Mouse (Mus musculus): ENCODE results near the gene Slc35b2. TPM values are rescaled to one million over a fixed set of nuclear protein-coding genes. Genes with fewer than 3 reads are reported as not detected.

Slc35b2 gene
- 10 to 100 TPM; 39.2 to 40.2 TPM for total RNA-seq (2021)

GRCm38 (mm10) chr17:45563655-45564530 lies at the start of gene Slc35b2:
TSS of gene Slc35b2 (plus strand) at chr17:45563874.
- intact Hi-C loops (cut with DNase I): no loop called here
- DNase-seq: peak; percentile 96

- no peak for DNase-seq
- intact Hi-C loops (cut with DNase I): loop anchor here (5.0 kb wide), 1 partner anchor 37 kb away; no protein-coding TSS in a partner anchor
Measured at GRCm38 (mm10) chr17:45515204-45515726, 48.4 kb upstream of the Slc35b2 start.

- DNase-seq: no peak
- intact Hi-C loops (cut with DNase I): loop anchor here (5.0 kb wide), 1 partner anchor 36 kb away; no protein-coding TSS in a partner anchor
Measured at GRCm38 (mm10) chr17:45515806-45516205, 47.9 kb upstream of the Slc35b2 start.

- peak; percentile 87 for DNase-seq
- intact Hi-C loops (cut with DNase I): loop anchor here (5.0 kb wide), 1 partner anchor 36 kb away; no protein-coding TSS in a partner anchor
Measured at GRCm38 (mm10) chr17:45516488-45516887, 47.2 kb upstream of the Slc35b2 start.

- no peak for DNase-seq
- intact Hi-C loops (cut with DNase I): loop anchor here (5.0 kb wide), 1 partner anchor 35 kb away; no protein-coding TSS in a partner anchor
Measured at GRCm38 (mm10) chr17:45517135-45517534, 46.5 kb upstream of the Slc35b2 start.

- no peak for DNase-seq
- intact Hi-C loops (cut with DNase I): loop anchor here (5.0 kb wide), 1 partner anchor 35 kb away; no protein-coding TSS in a partner anchor
Measured at GRCm38 (mm10) chr17:45517549-45518215, 46.0 kb upstream of the Slc35b2 start.

GRCm38 (mm10) chr17:45518766-45519475 lies 44.8 kb upstream of the Slc35b2 start:
- intact Hi-C loops (cut with DNase I): loop anchor here (5.0 kb wide), 1 partner anchor 33 kb away; no protein-coding TSS in a partner anchor
- DNase-seq: peak; percentile 90

GRCm38 (mm10) chr17:45520136-45520535 lies 43.5 kb upstream of the Slc35b2 start:
- DNase-seq: no peak
- intact Hi-C loops (cut with DNase I): no loop called here

- DNase-seq: peak; percentile 73
- intact Hi-C loops (cut with DNase I): no loop called here
Measured at GRCm38 (mm10) chr17:45523263-45523662, 40.4 kb upstream of the Slc35b2 start, which contains the start of gene Tcte1. TSS of gene Tcte1 (plus strand) at chr17:45523434.

- intact Hi-C loops (cut with DNase I): no loop called here
- peak; percentile 90 for DNase-seq
Measured at GRCm38 (mm10) chr17:45524961-45525360, 38.7 kb upstream of the Slc35b2 start.

GRCm38 (mm10) chr17:45526571-45526970 lies 37.1 kb upstream of the Slc35b2 start:
- intact Hi-C loops (cut with DNase I): no loop called here

GRCm38 (mm10) chr17:45530346-45530782 lies 33.3 kb upstream of the Slc35b2 start:
- peak; percentile 96 for DNase-seq
- intact Hi-C loops (cut with DNase I): no loop called here

More at GRCm38 (mm10) chr17:45526571-45526970, 37.1 kb upstream of the Slc35b2 start:
- no peak for DNase-seq

- DNase-seq: no peak
- intact Hi-C loops (cut with DNase I): no loop called here
Measured at GRCm38 (mm10) chr17:45532896-45533295, 30.8 kb upstream of the Slc35b2 start.

- DNase-seq: no peak
- intact Hi-C loops (cut with DNase I): no loop called here
Measured at GRCm38 (mm10) chr17:45536264-45536663, 27.4 kb upstream of the Slc35b2 start.

- intact Hi-C loops (cut with DNase I): no loop called here
- DNase-seq: no peak
Measured at GRCm38 (mm10) chr17:45538394-45538793, 25.3 kb upstream of the Slc35b2 start.

GRCm38 (mm10) chr17:45539664-45540063 lies 24.0 kb upstream of the Slc35b2 start:
- DNase-seq: no peak
- intact Hi-C loops (cut with DNase I): no loop called here

- intact Hi-C loops (cut with DNase I): no loop called here
- no peak for DNase-seq
Measured at GRCm38 (mm10) chr17:45542129-45542528, 21.5 kb upstream of the Slc35b2 start.

GRCm38 (mm10) chr17:45542705-45543104 lies 21.0 kb upstream of the Slc35b2 start:
- intact Hi-C loops (cut with DNase I): no loop called here
- peak; percentile 62 for DNase-seq

GRCm38 (mm10) chr17:45543115-45543514 lies 20.6 kb upstream of the Slc35b2 start:
- intact Hi-C loops (cut with DNase I): no loop called here
- no peak for DNase-seq

Measured in left cerebral cortex, postnatal 4 days (tissue).